ENCODE assay signal across 8 mouse cellular contexts in the genomic region with DNA sequence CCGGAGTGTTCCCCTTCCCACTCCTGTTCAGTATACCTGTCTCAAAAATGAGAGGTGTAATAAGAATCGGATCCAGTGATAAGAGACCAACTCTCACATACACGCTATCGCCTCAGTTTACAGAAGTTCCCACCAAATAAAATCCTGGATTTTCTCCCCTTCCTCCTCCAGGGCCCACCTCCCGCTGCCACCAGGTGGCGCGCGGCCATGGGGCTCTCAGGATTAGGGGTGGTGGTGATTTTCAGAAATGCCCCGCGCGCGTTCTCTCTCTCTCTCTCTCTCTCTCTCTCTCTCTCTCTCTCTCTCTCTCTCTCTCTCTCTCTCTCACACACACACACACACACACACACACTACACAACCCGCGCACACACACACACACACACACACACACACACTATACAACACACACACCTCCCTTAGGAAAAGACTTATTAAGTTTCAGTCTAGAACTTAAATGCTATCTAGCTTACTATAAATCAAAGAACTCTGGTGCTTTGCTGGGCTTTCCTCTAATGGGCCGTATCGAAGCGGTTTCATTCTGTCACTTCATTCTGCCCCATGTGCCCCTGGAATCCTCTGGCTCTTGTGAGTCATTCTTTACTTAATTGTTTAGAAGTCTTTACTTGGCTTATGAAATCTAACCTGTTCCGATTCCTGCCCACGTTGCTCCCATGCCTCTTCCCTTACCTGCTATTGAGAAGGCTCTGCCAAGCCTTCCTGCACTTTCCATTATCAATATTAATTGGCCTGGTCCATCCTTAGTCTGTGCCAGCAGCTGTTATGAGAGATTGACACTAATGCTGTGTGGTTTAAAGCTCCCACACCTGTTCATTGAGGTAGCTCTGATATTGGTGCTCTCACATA. TPM values are rescaled to one million over a fixed set of nuclear protein-coding genes. Genes with fewer than 3 reads are reported as not detected.
DNase-seq lines count a peak whose midpoint lies in the region; ATAC-seq and TF ChIP-seq lines count a peak whose summit lies in the region.

A gene (minus strand): TSS at position 574 of the 865 bp plus-strand sequence.

- H3K4me2 ChIP-seq in hindbrain, postnatal 0 days (ENCODE audit: low read depth, low read length) = peak within 1 kb of the TSS; percentile 96
- peak within 1 kb of the TSS; percentile 55 for H3K4me2 ChIP-seq in limb, embryonic 11.5 days (ENCODE audit: low read depth, severe bottlenecking)
- H3K4me2 ChIP-seq in midbrain, embryonic 11.5 days = peak within 1 kb of the TSS; percentile 62

- peak; percentile 80 for TF ChIP-seq CTCF in layer of hippocampus, adult 2 months (conservative IDR thresholded peaks at IDR 0.05)
- peak; percentile 87 for TF ChIP-seq CTCF in hindbrain, postnatal 0 days (IDR thresholded peaks at IDR 0.05; ENCODE audit: low read depth)

- peak; percentile 36 to 70 for DNase-seq in layer of hippocampus, adult 2 months (ENCODE audit: low spot score in 2 of 2)
- DNase-seq in layer of hippocampus, adult 8-10 months (ENCODE audit: low spot score in 2 of 2) = no peak
- peak; percentile 77 to 83 for DNase-seq in cerebellum, postnatal 14 days
- DNase-seq in frontal cortex, postnatal 36 days (ENCODE audit: low spot score in 2 of 2) = peak; percentile 50 to 57
- DNase-seq in hindbrain, postnatal 0 days (ENCODE audit: low spot score) = peak; percentile 87
- peak; percentile 85 for DNase-seq in limb, embryonic 11.5 days (ENCODE audit: low spot score)
- peak; percentile 99 for DNase-seq in midbrain, embryonic 11.5 days (ENCODE audit: low spot score, missing footprints)
- peak; percentile 36 to 71 for DNase-seq in spleen, adult 18-20 months

- whole genome bisulfite sequencing in hindbrain, postnatal 0 days = 9% methylated on average over 18 of the region's 19 CpGs
- WGBS in limb, embryonic 11.5 days = 8% methylated on average over 19 of the region's 19 CpGs
- whole genome bisulfite sequencing in midbrain, embryonic 11.5 days = 8% methylated on average over 19 of the region's 19 CpGs

- peaks cover 6% of the 10 kb centered on the region; the same call in 1 of the 2 replicates for H3K4me1 ChIP-seq in hindbrain, postnatal 0 days (ENCODE audit: insufficient read depth, low read length)
- peaks cover 5% of the 10 kb centered on the region for H3K4me1 ChIP-seq in limb, embryonic 11.5 days (ENCODE audit: control insufficient read depth, insufficient read depth, low read length)
- peaks cover 14% of the 10 kb centered on the region for H3K4me1 ChIP-seq in midbrain, embryonic 11.5 days (ENCODE audit: control insufficient read depth, insufficient read depth, low read length)

- peak within 1 kb of the TSS; percentile 67 for H3K4me3 ChIP-seq in layer of hippocampus, adult 2 months
- peak within 1 kb of the TSS; percentile 65 for H3K4me3 ChIP-seq in hindbrain, postnatal 0 days (ENCODE audit: low read length)
- H3K4me3 ChIP-seq in limb, embryonic 11.5 days (ENCODE audit: low read depth, low read length) = peak within 1 kb of the TSS; percentile 19
- H3K4me3 ChIP-seq in midbrain, embryonic 11.5 days (ENCODE audit: low read depth, low read length) = peak within 1 kb of the TSS; percentile 92

- H3K9ac ChIP-seq in hindbrain, postnatal 0 days (replicated peaks; ENCODE audit: low read length) = no peak within 1 kb of the TSS
- no peak within 1 kb of the TSS for H3K9ac ChIP-seq in limb, embryonic 11.5 days (ENCODE audit: low read length)
- H3K9ac ChIP-seq in midbrain, embryonic 11.5 days (ENCODE audit: low read length) = peak within 1 kb of the TSS; percentile 10; the same call in 1 of the 2 replicates

- peak within 1 kb of the TSS; percentile 91 for H3K27ac ChIP-seq in layer of hippocampus, adult 2 months
- H3K27ac ChIP-seq in hindbrain, postnatal 0 days = no peak within 1 kb of the TSS
- H3K27ac ChIP-seq in limb, embryonic 11.5 days (replicated peaks; ENCODE audit: low read depth, low read length) = no peak within 1 kb of the TSS
- H3K27ac ChIP-seq in midbrain, embryonic 11.5 days (ENCODE audit: low read depth, low read length) = no peak within 1 kb of the TSS

- H3K27me3 ChIP-seq in hindbrain, postnatal 0 days (ENCODE audit: insufficient read depth, low read length) = no peaks in the 10 kb centered on the region
- no peaks in the 10 kb centered on the region for H3K27me3 ChIP-seq in limb, embryonic 11.5 days (ENCODE audit: control insufficient read depth, insufficient read depth, low read length)
- peaks cover 5% of the 10 kb centered on the region; the same call in 1 of the 2 replicates for H3K27me3 ChIP-seq in midbrain, embryonic 11.5 days (ENCODE audit: control insufficient read depth, insufficient read depth, low read length)

- peak; percentile 27 for ATAC-seq in hindbrain, postnatal 0 days
- ATAC-seq in limb, embryonic 11.5 days (ENCODE audit: insufficient number of reproducible peaks, low FRiP score, low TSS enrichment, low read depth) = peak; percentile 10
- peak; percentile 45 for ATAC-seq in midbrain, embryonic 11.5 days (ENCODE audit: low FRiP score)

- H3K9me3 ChIP-seq in hindbrain, postnatal 0 days (ENCODE audit: low read length) = no peaks in the 10 kb centered on the region
- no peaks in the 10 kb centered on the region for H3K9me3 ChIP-seq in limb, embryonic 11.5 days (ENCODE audit: control insufficient read depth, low read length)
- no peaks in the 10 kb centered on the region for H3K9me3 ChIP-seq in midbrain, embryonic 11.5 days (ENCODE audit: control insufficient read depth, low read length)

- H3K36me3 ChIP-seq in hindbrain, postnatal 0 days (ENCODE audit: insufficient read depth, low read length) = no peaks in the 10 kb centered on the region
- no peaks in the 10 kb centered on the region for H3K36me3 ChIP-seq in limb, embryonic 11.5 days (ENCODE audit: control insufficient read depth, insufficient read depth, low read length)
- no peaks in the 10 kb centered on the region for H3K36me3 ChIP-seq in midbrain, embryonic 11.5 days (ENCODE audit: control insufficient read depth, insufficient read depth, low read length)

RNA-seq across cellular contexts. Expression of the gene that starts here (rescaled TPM):
- total RNA-seq in layer of hippocampus, adult 2 months (2021) = 1 to 10 TPM; 5.6 to 7.0 TPM
- 1 to 10 TPM; 5.7 to 9.2 (median 7.7) TPM for total RNA-seq in layer of hippocampus, adult 8-10 months (2022)
- 9.0 and 11.1 TPM in 2 replicates for total RNA-seq in hindbrain, postnatal 0 days (2014; rRNA removed)
- polyA plus RNA-seq in hindbrain, postnatal 0 days (2015; fragmentation: Nextera tagmentation; extraction: Ambion mirVana) = 1.6 and 1.8 TPM in 2 replicates
- 1.3 TPM in 2 replicates for polyA plus RNA-seq in limb, embryonic 11.5 days (2014; fragmentation: Nextera tagmentation; extraction: Ambion mirVana)
- polyA plus RNA-seq in midbrain, embryonic 11.5 days (2014; fragmentation: Nextera tagmentation; extraction: Ambion mirVana) = 4.4 and 5.2 TPM in 2 replicates

Comparison
In these comparisons a context has a peak if more than half of its experiments do, and no peak if none do; other contexts are left out.
1. DNase-seq: peak in layer of hippocampus, adult 2 months (2 of 2), cerebellum, postnatal 14 days (2 of 2), frontal cortex, postnatal 36 days (2 of 2), hindbrain, postnatal 0 days (single experiment), limb, embryonic 11.5 days (single experiment), midbrain, embryonic 11.5 days (single experiment) and spleen, adult 18-20 months (2 of 2); none in layer of hippocampus, adult 8-10 months (0 of 2).
2. H3K4me3 ChIP-seq: peak in every context shown above with its lines; median percentile 92 in midbrain, embryonic 11.5 days; 67 in layer of hippocampus, adult 2 months; 65 in hindbrain, postnatal 0 days; 19 in limb, embryonic 11.5 days.
3. Peak in every context shown above with its lines, with median percentiles within 50 percentile points of each other: ATAC-seq and H3K4me2 ChIP-seq.